Mouse (Mus musculus) right cerebral cortex, adult 2 months (tissue): ENCODE measurements around the gene Casp2.

Experiments
- DNase-seq, 2 experiments: peaks; one replicate each; pipeline ENCODE4 v3.0.0; 2021 to 2022; ENCODE audit warnings: low spot score in 2 of 2

Gene Casp2

DNA sequence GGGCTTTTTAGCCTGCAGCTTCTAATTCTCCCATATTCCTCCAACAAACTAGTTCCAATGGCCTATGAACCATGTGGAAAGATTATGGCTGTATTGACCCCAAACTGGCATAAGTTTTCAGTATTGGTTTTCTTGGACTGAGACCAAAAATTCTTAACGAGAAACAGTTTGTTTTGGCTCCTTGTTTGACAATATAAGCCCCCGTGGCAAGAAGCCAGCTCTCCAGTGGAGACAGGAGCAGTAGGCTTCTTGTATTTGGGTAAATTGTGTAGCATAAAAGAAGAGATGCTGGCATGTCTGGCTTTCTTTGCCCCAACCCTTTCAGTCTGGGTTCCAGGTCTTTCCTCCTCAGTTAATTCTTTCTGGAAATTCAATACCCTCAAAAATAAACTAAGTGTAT is 11.4 kb downstream of the Casp2 start:
- DNase-seq = no peak

DNA sequence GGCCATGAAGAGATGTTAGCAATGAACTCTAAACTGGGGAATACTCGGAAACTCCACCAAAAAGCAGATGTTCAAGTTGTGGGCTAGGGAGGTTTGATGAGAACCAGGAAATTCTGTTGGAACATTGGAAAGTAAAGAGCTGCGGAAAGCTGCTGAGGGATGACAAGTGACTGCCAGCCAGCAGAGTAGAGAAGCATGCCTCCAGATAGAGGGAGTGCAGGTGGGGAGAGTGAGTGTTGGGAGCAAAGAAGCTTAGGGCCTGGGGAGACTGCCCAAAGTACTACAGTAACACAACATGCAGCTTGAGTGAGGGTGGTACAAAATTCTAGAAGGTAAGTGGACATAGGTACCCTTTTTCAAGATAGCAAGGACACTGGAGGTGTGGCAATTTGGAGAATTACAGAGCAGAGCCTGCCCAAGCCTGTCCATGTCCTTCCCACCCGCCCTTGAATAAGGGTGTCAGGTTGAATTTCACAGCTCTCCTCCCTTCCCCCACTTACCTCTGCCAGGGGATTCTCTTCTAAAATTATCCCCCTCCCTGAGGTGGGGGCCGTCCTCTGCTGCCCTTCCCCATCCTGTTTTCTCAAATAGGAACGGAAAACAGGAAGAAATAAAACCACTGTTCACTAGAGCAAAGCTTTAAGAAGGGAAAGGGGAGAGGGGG is 18.2 kb downstream of the Casp2 start:
- DNase-seq = no peak

GRCm38 (mm10) chr6:42286448-42286847 is 21.7 kb downstream of the Casp2 start, which contains the start of gene Clcn1:
Gene Clcn1, plus strand, starts transcription at chr6:42286685.
- DNase-seq = no peak

DNA sequence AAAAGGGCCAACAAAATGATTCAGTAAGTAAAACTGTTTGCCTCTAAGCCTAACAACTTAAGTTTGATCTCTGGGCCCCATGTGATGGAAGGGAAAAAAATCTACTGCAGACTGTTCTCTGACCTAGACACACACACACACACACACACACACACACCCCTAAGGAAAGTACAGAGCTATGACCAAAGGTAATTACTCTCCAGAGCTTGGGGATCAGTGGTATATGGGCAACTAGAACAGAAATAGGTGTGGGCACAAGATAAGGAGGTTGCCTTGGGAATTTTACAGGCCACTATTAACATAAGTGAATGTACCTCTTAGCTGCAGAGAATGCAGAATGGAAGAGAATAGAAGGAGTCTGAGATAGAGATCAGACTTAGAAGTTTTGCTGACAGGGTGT is 22.8 kb downstream of the Casp2 start:
- no peak for DNase-seq

- no peak for DNase-seq
Measured at GRCm38 (mm10) chr6:42293327-42293726, 28.5 kb downstream of the Casp2 start.

GRCm38 (mm10) chr6:42295549-42296094 is 30.8 kb downstream of the Casp2 start:
- no peak for DNase-seq

DNA sequence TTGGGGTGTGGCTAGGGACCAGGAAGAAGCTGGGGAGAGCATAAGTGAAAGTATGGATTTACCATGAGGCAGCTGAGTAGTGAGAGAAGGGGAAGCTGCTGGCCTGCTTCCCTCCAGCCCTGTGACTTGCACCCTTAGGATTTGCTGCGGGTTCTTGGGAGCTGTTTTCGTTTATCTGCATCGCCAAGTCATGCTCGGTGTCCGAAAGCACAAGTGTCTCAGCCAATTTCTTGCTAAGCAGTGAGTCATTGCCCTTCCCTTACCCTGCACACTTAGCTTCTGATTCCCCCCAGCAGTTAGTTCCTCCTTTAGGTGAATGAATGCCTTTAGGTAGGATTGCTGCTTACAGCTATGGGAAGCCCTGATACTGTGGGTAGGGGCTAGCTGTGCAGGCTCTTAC is 34.6 kb downstream of the Casp2 start:
- no peak for DNase-seq

- no peak for DNase-seq
Measured at GRCm38 (mm10) chr6:42309816-42310378, 45.1 kb downstream of the Casp2 start.

DNA sequence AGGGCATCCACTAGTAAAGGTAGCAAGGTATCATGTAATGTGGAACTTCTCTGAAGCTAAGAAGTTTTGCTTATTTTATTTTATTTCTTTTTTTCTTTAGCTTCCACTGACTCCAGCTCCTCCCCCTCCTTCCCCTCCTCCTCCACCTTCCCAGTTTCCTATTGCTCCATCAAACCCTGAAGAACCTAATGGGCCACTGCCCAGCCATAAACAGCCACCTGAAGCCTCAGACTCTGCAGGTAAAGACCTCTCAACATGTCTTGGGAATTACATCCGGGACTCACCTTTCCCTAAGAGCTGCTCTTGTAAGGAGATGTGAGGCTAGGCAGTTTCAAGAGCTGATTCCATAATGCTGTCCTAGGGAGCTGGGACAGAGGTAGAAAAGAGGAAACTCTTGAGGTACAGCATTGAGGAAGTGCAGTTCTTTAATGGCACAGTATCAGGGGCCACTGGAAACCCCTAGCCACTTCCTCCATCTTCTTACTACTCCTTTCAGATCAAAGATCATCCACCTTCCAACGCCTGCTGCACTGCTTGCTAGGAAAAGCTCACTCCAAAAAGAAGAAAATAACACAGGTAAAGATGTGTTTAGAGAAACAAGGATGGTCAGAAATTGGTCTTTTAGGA is 45.8 kb downstream of the Casp2 start:
- no peak for DNase-seq

DNA sequence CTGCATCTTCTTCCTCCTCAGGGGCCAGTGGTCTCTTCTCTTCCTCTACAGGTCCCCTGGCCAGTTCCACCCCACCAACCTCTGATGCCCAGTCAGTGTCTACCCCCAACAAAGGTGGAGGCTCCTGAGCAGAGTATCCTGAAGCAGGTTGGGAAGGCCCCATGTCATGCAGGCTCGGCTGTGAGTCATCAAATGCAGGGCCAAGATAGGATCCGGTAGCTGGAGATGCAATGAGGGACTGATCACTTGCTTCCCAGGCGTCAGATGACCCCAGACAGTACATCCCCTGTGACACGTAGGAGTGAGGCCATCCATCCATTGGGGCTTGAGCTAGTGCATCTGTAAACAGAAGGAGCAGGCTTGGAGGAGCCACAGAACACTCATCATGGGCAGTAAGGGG is 53.5 kb downstream of the Casp2 start:
- no peak for DNase-seq

- no peak for DNase-seq
Measured at GRCm38 (mm10) chr6:42323371-42324066, 58.7 kb downstream of the Casp2 start.

GRCm38 (mm10) chr6:42324067-42324481 is 59.3 kb downstream of the Casp2 start:
- DNase-seq = peak in 1 of 2 experiments; percentile 36

- DNase-seq = peak; percentile 68 to 74
Measured at GRCm38 (mm10) chr6:42324482-42325267, 59.9 kb downstream of the Casp2 start, which contains the start of gene Fam131b. Gene Fam131b, minus strand, starts transcription at chr6:42324643.

GRCm38 (mm10) chr6:42325268-42325609 is 60.5 kb downstream of the Casp2 start:
- peak; percentile 91 to 93 for DNase-seq

GRCm38 (mm10) chr6:42326509-42326908 is 61.7 kb downstream of the Casp2 start:
- no peak for DNase-seq

- no peak for DNase-seq
Measured at GRCm38 (mm10) chr6:42328757-42329156, 64.0 kb downstream of the Casp2 start.

DNA sequence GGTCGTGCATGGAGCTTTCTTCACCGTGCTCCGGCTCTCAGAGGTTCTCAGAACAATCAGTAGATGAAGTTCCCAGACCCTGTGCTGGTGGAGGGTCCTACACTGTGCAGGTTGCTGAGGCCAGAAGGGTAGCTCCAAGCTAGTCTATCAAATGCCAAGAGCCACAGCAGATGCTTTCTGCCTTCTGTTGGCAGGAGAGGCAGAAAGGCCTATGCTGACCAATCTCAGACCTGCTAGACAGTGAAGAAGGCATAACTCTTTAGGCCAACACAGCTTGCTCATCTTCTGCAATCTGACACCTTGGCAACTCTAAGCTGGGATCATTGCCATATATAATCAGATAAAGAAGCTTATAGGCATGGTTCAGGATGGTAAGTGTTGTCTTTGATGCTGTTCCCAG is 65.4 kb downstream of the Casp2 start:
- no peak for DNase-seq

GRCm38 (mm10) chr6:42330946-42331345 is 66.2 kb downstream of the Casp2 start:
- no peak for DNase-seq
